Mouse (Mus musculus) myocyte (in vitro differentiated cells): ENCODE data around the gene Slc25a19.
A peak's percentile ranks its signal among the peaks of the same experiment; 100 is the strongest.

Source experiments
- CEBPB ChIP-seq: IDR thresholded peaks from 2 replicates; pipeline ENCODE4 v1.6.1; 2011; ENCODE audit warnings: mild to moderate bottlenecking, moderate library complexity; ENCODE audit not compliant: poor library complexity, insufficient read depth, severe bottlenecking
- E2F4 ChIP-seq: IDR thresholded peaks from one replicate; pipeline ENCODE4 v1.6.1; 2011; ENCODE audit warnings: mild to moderate bottlenecking, control low read depth, moderate library complexity; ENCODE audit not compliant: insufficient read depth
- MAX ChIP-seq: IDR thresholded peaks from one replicate; pipeline ENCODE4 v1.6.1; 2011; ENCODE audit warnings: low read depth, mild to moderate bottlenecking, control low read depth
- MYOD1 ChIP-seq, 3 experiments: IDR thresholded peaks; one replicate each; pipeline ENCODE4 v1.6.1; 2011; ENCODE audit warnings: control low read depth in 2 of 3, low read depth in 2 of 3, mild to moderate bottlenecking in 2 of 3, moderate library complexity in 1 of 3; ENCODE audit not compliant: insufficient read length in 2 of 3, control insufficient read depth in 1 of 3
- POLR2A ChIP-seq: IDR thresholded peaks from one replicate; pipeline ENCODE4 v1.6.1; 2011; ENCODE audit warnings: low read depth, mild to moderate bottlenecking, control low read depth, moderate library complexity; ENCODE audit not compliant: insufficient read length
- POLR2AphosphoS2 ChIP-seq: IDR thresholded peaks from one replicate; pipeline ENCODE4 v1.6.1; 2011; ENCODE audit warnings: low read depth, control low read depth; ENCODE audit not compliant: insufficient read length
- SRF ChIP-seq: IDR thresholded peaks from one replicate; pipeline ENCODE4 v1.6.1; 2011; ENCODE audit warnings: low read depth; ENCODE audit not compliant: control insufficient read depth, insufficient read length
- TCF12 ChIP-seq: IDR thresholded peaks from one replicate; pipeline ENCODE4 v1.6.1; 2011; ENCODE audit warnings: mild to moderate bottlenecking, control low read depth; ENCODE audit not compliant: poor library complexity, insufficient read depth, severe bottlenecking
- TCF3 ChIP-seq: IDR thresholded peaks from one replicate; pipeline ENCODE4 v1.6.1; 2011; ENCODE audit warnings: low read depth, control low read depth; ENCODE audit not compliant: insufficient read length
- USF1 ChIP-seq: IDR thresholded peaks from one replicate; pipeline ENCODE4 v1.6.1; 2011; ENCODE audit warnings: low read depth, mild to moderate bottlenecking, control low read depth, moderate library complexity

- peak; percentile 13 for TF ChIP-seq POLR2A
- TF ChIP-seq POLR2AphosphoS2 = peak; percentile 41
- no peak for TF ChIP-seq CEBPB
- TF ChIP-seq TCF12 = no peak
- TF ChIP-seq MYOD1 (IDR thresholded peaks at IDR 0.05; ENCODE audit: control insufficient read depth in 1 of 3, insufficient read length in 2 of 3, low read depth in 2 of 3) = no peak
- TF ChIP-seq E2F4 = no peak
- TF ChIP-seq MAX = no peak
- no peak for TF ChIP-seq USF1
- TF ChIP-seq TCF3 = no peak
- TF ChIP-seq SRF = no peak
Observed at GRCm38 (mm10) chr11:115599722-115600121, 28.4 kb downstream of the Slc25a19 start.
